ENCODE assay signal across 12 mouse cellular contexts in genomic region chr8:84633841-84634584, GRCm38 (mm10). TPM values are rescaled to one million over a fixed set of nuclear protein-coding genes. Genes with fewer than 3 reads are reported as not detected.
A peak's percentile ranks its signal among the peaks of the same experiment; 100 is the strongest.
DNase-seq lines count a peak whose midpoint lies in the region; ATAC-seq lines count a peak whose summit lies in the region.
"Had no signal": no experiment of that assay in that cellular context is flagged by ENCODE, and none has a peak within 500 bp of the region (broad histone marks: within the 10 kb centered on the region; RNA-seq: fewer than 3 reads in every experiment).

No protein-coding gene starts in this region.

- H3K9ac ChIP-seq in hindbrain, embryonic 16.5 days (ENCODE audit: low read depth, low read length), result no peak overlapping the region
- H3K9ac ChIP-seq in forebrain, embryonic 15.5 days (replicated peaks), result no peak overlapping the region
- no peak overlapping the region for H3K9ac ChIP-seq in midbrain, embryonic 16.5 days (ENCODE audit: low read depth, low read length)
- H3K9ac ChIP-seq: liver, postnatal 0 days had no signal

- peaks cover 10% of the 10 kb centered on the region; the same call in 1 of the 2 replicates for H3K27me3 ChIP-seq in hindbrain, embryonic 10.5 days (ENCODE audit: insufficient read depth, poor library complexity, severe bottlenecking)
- H3K27me3 ChIP-seq in hindbrain, embryonic 16.5 days (replicated peaks; ENCODE audit: control insufficient read depth, insufficient read depth, low read length), result no peaks in the 10 kb centered on the region
- H3K27me3 ChIP-seq in forebrain, embryonic 15.5 days, result no peaks in the 10 kb centered on the region
- no peaks in the 10 kb centered on the region for H3K27me3 ChIP-seq in midbrain, embryonic 16.5 days (ENCODE audit: control insufficient read depth, insufficient read depth, low read depth, low read length)

- H3K9me3 ChIP-seq in hindbrain, embryonic 10.5 days, result no peaks in the 10 kb centered on the region
- H3K9me3 ChIP-seq in hindbrain, embryonic 16.5 days (ENCODE audit: control insufficient read depth, low read length), result no peaks in the 10 kb centered on the region
- H3K9me3 ChIP-seq in forebrain, embryonic 15.5 days, result no peaks in the 10 kb centered on the region
- H3K9me3 ChIP-seq in midbrain, embryonic 16.5 days (replicated peaks; ENCODE audit: control insufficient read depth, low read length, poor library complexity, severe bottlenecking), result no peaks in the 10 kb centered on the region

- DNase-seq in hindbrain, embryonic 10.5 days (ENCODE audit: low spot score), result no peak
- DNase-seq in R1 (ENCODE audit: low read depth, low spot score), result peak; percentile 78
- DNase-seq in adrenal gland, postnatal 4 days (ENCODE audit: low spot score in 2 of 2), result no peak
- DNase-seq in left cerebral cortex, adult 9 months (ENCODE audit: low spot score in 2 of 2), result no peak
- no peak for DNase-seq in thymus, adult 18-20 months
- DNase-seq: adrenal gland, postnatal 25 days; kidney, postnatal 36 days; left cerebral cortex, postnatal 4 days; liver, postnatal 0 days had no signal

- H3K4me3 ChIP-seq in hindbrain, embryonic 10.5 days, result no peak overlapping the region
- H3K4me3 ChIP-seq in hindbrain, embryonic 16.5 days (ENCODE audit: low read length), result no peak overlapping the region
- no peak overlapping the region for H3K4me3 ChIP-seq in forebrain, embryonic 15.5 days
- no peak overlapping the region for H3K4me3 ChIP-seq in midbrain, embryonic 16.5 days (ENCODE audit: low read depth, low read length)

- peak overlapping the region; percentile 86 for H3K27ac ChIP-seq in hindbrain, embryonic 10.5 days
- H3K27ac ChIP-seq in hindbrain, embryonic 16.5 days (ENCODE audit: low read depth, low read length), result no peak overlapping the region
- H3K27ac ChIP-seq in forebrain, embryonic 15.5 days (replicated peaks), result peak overlapping the region; percentile 79
- H3K27ac ChIP-seq in midbrain, embryonic 16.5 days (ENCODE audit: low read length), result peak overlapping the region; percentile 54; the same call in 1 of the 2 replicates

- H3K4me2 ChIP-seq in hindbrain, embryonic 16.5 days (ENCODE audit: low read length), result no peak overlapping the region
- no peak overlapping the region for H3K4me2 ChIP-seq in forebrain, embryonic 15.5 days (replicated peaks)
- no peak overlapping the region for H3K4me2 ChIP-seq in midbrain, embryonic 16.5 days (ENCODE audit: low read length)

- H3K4me1 ChIP-seq in hindbrain, embryonic 10.5 days (replicated peaks), result peaks cover 51% of the 10 kb centered on the region
- peaks cover 16% of the 10 kb centered on the region for H3K4me1 ChIP-seq in hindbrain, embryonic 16.5 days (ENCODE audit: control insufficient read depth, insufficient read depth, low read depth, low read length)
- peaks cover 22% of the 10 kb centered on the region for H3K4me1 ChIP-seq in forebrain, embryonic 15.5 days
- peaks cover 13% of the 10 kb centered on the region for H3K4me1 ChIP-seq in midbrain, embryonic 16.5 days (ENCODE audit: control insufficient read depth, insufficient read depth, low read length)

- WGBS in hindbrain, embryonic 10.5 days, result 47% methylated on average over 10 of the region's 10 CpGs
- 47% methylated on average over 10 of the region's 10 CpGs for WGBS in hindbrain, embryonic 16.5 days
- 53% methylated on average over 10 of the region's 10 CpGs for WGBS in forebrain, embryonic 15.5 days
- 50% methylated on average over 10 of the region's 10 CpGs for WGBS in midbrain, embryonic 16.5 days

- ATAC-seq in hindbrain, embryonic 16.5 days, result no peak
- no peak for ATAC-seq in forebrain, embryonic 15.5 days (replicated peaks)
- ATAC-seq in midbrain, embryonic 16.5 days, result no peak
- ATAC-seq: liver, postnatal 0 days had no signal

- H3K36me3 ChIP-seq in hindbrain, embryonic 10.5 days, result peaks cover 10% of the 10 kb centered on the region; the same call in 1 of the 2 replicates
- H3K36me3 ChIP-seq in hindbrain, embryonic 16.5 days (ENCODE audit: control insufficient read depth, insufficient read depth, low read length), result peaks cover 13% of the 10 kb centered on the region; the same call in 1 of the 2 replicates
- no peaks in the 10 kb centered on the region; the same call in 1 of the 2 replicates for H3K36me3 ChIP-seq in forebrain, embryonic 15.5 days
- H3K36me3 ChIP-seq in midbrain, embryonic 16.5 days (ENCODE audit: control insufficient read depth, insufficient read depth, low read length), result peaks cover 11% of the 10 kb centered on the region; the same call in 1 of the 2 replicates

RNA-seq across cellular contexts. Expression of gene Ier2, which starts 28.6 kb away (rescaled TPM):
- polyA plus RNA-seq in hindbrain, embryonic 10.5 days (2016; fragmentation: Nextera tagmentation; extraction: Ambion mirVana), result 89.9 and 94.7 TPM in 2 replicates
- polyA plus RNA-seq in hindbrain, embryonic 16.5 days (2015; fragmentation: Nextera tagmentation; extraction: Ambion mirVana), result 18.2 and 19.6 TPM in 2 replicates
- polyA plus RNA-seq in forebrain, embryonic 15.5 days (2015; fragmentation: Nextera tagmentation; extraction: Ambion mirVana), result 26.0 and 33.4 TPM in 2 replicates
- 13.0 and 16.3 TPM in 2 replicates for polyA plus RNA-seq in midbrain, embryonic 16.5 days (2015; fragmentation: Nextera tagmentation; extraction: Ambion mirVana)
- total RNA-seq in adrenal gland, postnatal 4 days (2021), result 10 to 100 TPM; 35.1 to 35.3 TPM

RNA-seq across cellular contexts. Expression of gene Trmt1, which starts 52.1 kb away (rescaled TPM):
- 57.8 and 65.9 TPM in 2 replicates for polyA plus RNA-seq in hindbrain, embryonic 10.5 days (2016; fragmentation: Nextera tagmentation; extraction: Ambion mirVana)
- polyA plus RNA-seq in hindbrain, embryonic 16.5 days (2015; fragmentation: Nextera tagmentation; extraction: Ambion mirVana), result 66.8 and 71.2 TPM in 2 replicates
- 62.4 and 64.0 TPM in 2 replicates for polyA plus RNA-seq in forebrain, embryonic 15.5 days (2015; fragmentation: Nextera tagmentation; extraction: Ambion mirVana)
- polyA plus RNA-seq in midbrain, embryonic 16.5 days (2015; fragmentation: Nextera tagmentation; extraction: Ambion mirVana), result 59.0 and 68.1 TPM in 2 replicates
- total RNA-seq in adrenal gland, postnatal 4 days (2021), result 100 to 1,000 TPM; 122 to 124 TPM

RNA-seq across cellular contexts. Expression of gene Nacc1, which starts 53.6 kb away (rescaled TPM):
- polyA plus RNA-seq in hindbrain, embryonic 10.5 days (2016; fragmentation: Nextera tagmentation; extraction: Ambion mirVana), result 25.2 and 28.9 TPM in 2 replicates
- 12.4 and 15.5 TPM in 2 replicates for polyA plus RNA-seq in hindbrain, embryonic 16.5 days (2015; fragmentation: Nextera tagmentation; extraction: Ambion mirVana)
- polyA plus RNA-seq in forebrain, embryonic 15.5 days (2015; fragmentation: Nextera tagmentation; extraction: Ambion mirVana), result 15.5 and 16.4 TPM in 2 replicates
- polyA plus RNA-seq in midbrain, embryonic 16.5 days (2015; fragmentation: Nextera tagmentation; extraction: Ambion mirVana), result 13.0 and 14.2 TPM in 2 replicates
- 10 to 100 TPM; 88.9 to 89.0 TPM for total RNA-seq in adrenal gland, postnatal 4 days (2021)
